Mouse (Mus musculus): Measurements from ENCODE around the gene Loxl3.

GRCm38 (mm10) chr6:82993696-82994095 is 40.3 kb upstream of the Loxl3 start:
- TF ChIP-seq EP300 (IDR thresholded peaks at IDR 0.05; ENCODE audit: low read depth) (no peak), CTCF (IDR thresholded peaks at IDR 0.05; ENCODE audit: low read depth) (no peak)
